Mouse (Mus musculus): Measurements from ENCODE around the gene Synm. TPM values are rescaled to one million over a fixed set of nuclear protein-coding genes. Genes with fewer than 3 reads are reported as not detected.

Synm gene
- polyA plus RNA-seq, 1 experiment from 2014 or later: 0.07 TPM

DNA sequence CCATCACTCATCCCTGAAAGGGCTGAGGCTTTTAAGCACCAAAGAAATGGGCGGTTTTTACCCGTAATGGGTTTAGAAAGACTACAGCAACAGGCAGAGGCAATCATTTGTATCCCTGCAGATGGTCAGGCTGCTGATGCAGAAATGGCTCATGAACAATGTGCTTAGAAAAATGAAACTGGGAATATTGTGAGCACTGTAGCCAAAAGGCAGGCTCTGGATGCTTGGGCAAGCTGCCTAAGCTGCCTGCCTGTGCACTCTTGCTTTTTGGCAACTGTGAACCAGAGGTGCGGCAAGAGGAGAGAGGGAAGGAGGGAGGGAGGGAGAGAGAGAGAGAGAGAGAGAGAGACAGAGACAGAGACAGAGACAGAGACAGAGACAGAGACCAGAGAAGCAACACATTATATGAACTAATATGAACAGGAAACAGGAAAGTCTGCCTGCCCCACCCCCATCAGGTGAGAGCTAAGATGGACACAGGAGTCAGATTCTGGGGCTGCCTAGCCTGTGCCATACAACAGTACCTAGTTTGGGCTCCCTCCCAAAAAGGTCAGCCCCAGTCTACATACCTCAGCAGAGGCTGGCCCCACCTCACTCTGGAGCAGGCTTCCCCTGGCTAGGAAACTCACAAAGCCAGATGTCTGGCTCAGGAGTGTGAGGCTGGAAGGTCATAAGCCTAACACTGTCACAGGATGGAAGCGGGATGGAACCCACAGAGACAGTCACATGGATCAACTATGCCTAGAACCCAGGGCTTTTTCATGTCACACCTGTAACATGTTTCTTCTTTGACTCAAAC lies 9.9 kb downstream of the Synm start:
- Histone ChIP-seq H3K27ac (no peak overlapping the region), H3K4me3 (replicated peaks) (no peak overlapping the region), H3K9ac (no peak overlapping the region), H3K36me3 (no peaks in the 10 kb centered on the region), H3K27me3 (0 out of 2 replicates have a peak, but pooled peaks cover 3% of the 10 kb centered on the region), H3K4me2 (no peak overlapping the region), H3K4me1 (replicated peaks) (no peaks in the 10 kb centered on the region), H3K9me3 (replicated peaks) (no peaks in the 10 kb centered on the region)
- ATAC-seq (ENCODE audit: low read depth) (no peak), DNase-seq (no peak)
- 76% methylated on average over 4 of the region's 4 CpGs for WGBS (ENCODE audit: insufficient replicate concordance)

DNA sequence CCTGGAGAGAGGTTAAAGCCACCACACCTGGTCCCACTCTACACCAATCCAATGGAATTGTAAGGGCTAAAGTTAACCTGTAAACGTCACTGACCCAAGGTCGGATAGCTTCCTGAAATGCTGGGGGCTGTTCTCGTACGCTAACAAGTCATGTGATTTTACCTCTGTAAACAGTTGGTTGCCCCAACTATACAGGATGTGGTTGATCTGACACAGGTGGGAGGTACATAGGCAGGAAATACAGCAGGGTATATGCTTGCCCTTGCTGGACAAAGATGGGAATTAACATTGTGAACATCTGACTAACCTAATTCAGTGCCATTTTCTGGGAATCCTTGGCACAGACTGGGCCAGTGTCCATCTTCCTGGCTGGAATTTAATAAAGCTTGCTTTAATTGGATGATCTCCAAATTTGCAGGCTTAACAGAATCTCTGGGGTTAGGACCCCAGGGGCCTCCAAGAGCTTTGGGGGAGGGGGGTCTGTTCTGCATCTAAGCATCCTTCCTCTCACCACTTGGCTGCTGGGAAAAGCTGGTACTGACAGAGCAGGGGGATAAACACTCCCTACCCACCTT lies 11.7 kb downstream of the Synm start:
- ATAC-seq (ENCODE audit: low read depth) (no peak), DNase-seq (no peak)
- H3K36me3 ChIP-seq: no peaks in the 10 kb centered on the region
- no peak overlapping the region for H3K4me2 ChIP-seq
- H3K27ac ChIP-seq: no peak overlapping the region
- no peak overlapping the region for H3K9ac ChIP-seq
- H3K9me3 ChIP-seq (replicated peaks): no peaks in the 10 kb centered on the region
- WGBS (ENCODE audit: insufficient replicate concordance): 66% methylated on average over 4 of the region's 4 CpGs
- no peak overlapping the region for H3K4me3 ChIP-seq (replicated peaks)
- H3K27me3 ChIP-seq: 0 out of 2 replicates have a peak, but pooled peaks cover 3% of the 10 kb centered on the region
- no peaks in the 10 kb centered on the region; the same call in 1 of the 2 replicates for H3K4me1 ChIP-seq (replicated peaks)

DNA sequence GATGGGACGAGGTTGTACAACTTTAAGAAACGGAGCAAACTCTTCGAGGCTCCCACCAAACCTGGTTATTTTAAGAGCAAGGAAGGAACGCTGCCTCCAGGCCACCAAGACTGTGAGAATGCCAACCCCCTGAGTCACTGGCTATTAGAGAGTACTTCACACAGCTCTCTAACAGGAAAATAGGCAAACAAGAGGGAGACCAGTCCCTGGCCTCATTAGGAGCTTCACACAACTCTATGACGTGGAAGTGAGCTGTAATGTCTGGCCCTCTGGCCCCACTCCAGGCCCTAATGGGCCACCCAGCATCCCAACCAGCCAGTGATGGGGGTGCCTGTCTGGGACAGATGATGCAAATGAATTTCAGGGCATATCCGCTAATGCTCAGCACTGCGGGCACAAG lies 17.8 kb downstream of the Synm start:
- no peak for ATAC-seq (ENCODE audit: low read depth)

GRCm38 (mm10) chr7:67740796-67741195 lies 18.7 kb downstream of the Synm start:
- no peak overlapping the region for H3K4me2 ChIP-seq
- peaks cover 7% of the 10 kb centered on the region for H3K4me1 ChIP-seq (replicated peaks)
- no peaks in the 10 kb centered on the region for H3K27me3 ChIP-seq
- H3K27ac ChIP-seq: no peak overlapping the region
- ATAC-seq (ENCODE audit: low read depth): no peak
- no peak overlapping the region for H3K4me3 ChIP-seq (replicated peaks)
- no peaks in the 10 kb centered on the region for H3K9me3 ChIP-seq (replicated peaks)
- no peaks in the 10 kb centered on the region for H3K36me3 ChIP-seq
- WGBS (ENCODE audit: insufficient replicate concordance): 76% methylated on average over 5 of the region's 5 CpGs
- no peak for DNase-seq
- no peak overlapping the region for H3K9ac ChIP-seq

More for the DNA sequence above, 17.8 kb downstream of the Synm start:
- Histone ChIP-seq H3K27ac (no peak overlapping the region), H3K36me3 (no peaks in the 10 kb centered on the region), H3K4me3 (replicated peaks) (no peak overlapping the region), H3K4me2 (no peak overlapping the region), H3K9ac (no peak overlapping the region), H3K27me3 (no peaks in the 10 kb centered on the region), H3K4me1 (replicated peaks) (peaks cover 7% of the 10 kb centered on the region), H3K9me3 (replicated peaks) (no peaks in the 10 kb centered on the region)
- WGBS (ENCODE audit: insufficient replicate concordance): 66% methylated on average over 7 of the region's 7 CpGs
- DNase-seq: no peak

DNA sequence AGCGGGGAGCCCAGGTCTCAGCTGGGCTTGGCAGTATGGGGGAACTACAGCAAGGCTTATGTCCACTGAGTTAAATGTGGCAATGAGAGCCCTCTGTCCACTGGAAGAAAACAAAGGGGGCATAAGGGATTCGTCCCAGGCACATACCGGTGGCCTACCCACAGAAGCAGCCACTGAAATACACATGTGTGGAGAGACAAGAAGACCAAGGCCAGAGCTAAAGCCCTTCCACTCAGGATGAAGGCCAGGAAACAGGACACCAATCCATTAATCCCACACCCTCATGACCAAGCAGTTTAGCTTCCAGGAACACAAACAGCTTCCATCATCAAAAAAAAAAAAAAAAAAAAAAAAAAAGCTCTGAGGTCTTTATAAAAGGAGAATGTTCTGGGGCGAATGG lies 19.2 kb downstream of the Synm start:
- no peaks in the 10 kb centered on the region for H3K36me3 ChIP-seq
- H3K27me3 ChIP-seq: no peaks in the 10 kb centered on the region
- no peak overlapping the region for H3K4me3 ChIP-seq (replicated peaks)
- ATAC-seq (ENCODE audit: low read depth): no peak
- peaks cover 7% of the 10 kb centered on the region for H3K4me1 ChIP-seq (replicated peaks)
- no peak for DNase-seq
- WGBS (ENCODE audit: insufficient replicate concordance): 79% methylated on average over 4 of the region's 4 CpGs
- H3K4me2 ChIP-seq: no peak overlapping the region
- H3K9ac ChIP-seq: no peak overlapping the region
- no peaks in the 10 kb centered on the region for H3K9me3 ChIP-seq (replicated peaks)
- no peak overlapping the region for H3K27ac ChIP-seq

- Histone ChIP-seq H3K9me3 (replicated peaks) (no peaks in the 10 kb centered on the region), H3K27me3 (no peaks in the 10 kb centered on the region), H3K4me2 (no peak overlapping the region), H3K4me3 (replicated peaks) (no peak overlapping the region), H3K9ac (no peak overlapping the region), H3K4me1 (replicated peaks) (no peaks in the 10 kb centered on the region), H3K27ac (no peak overlapping the region), H3K36me3 (no peaks in the 10 kb centered on the region)
- DNase-seq: no peak
- no peak for ATAC-seq (ENCODE audit: low read depth)
- WGBS (ENCODE audit: insufficient replicate concordance): 67% methylated on average over 4 of the region's 4 CpGs
Observed at GRCm38 (mm10) chr7:67732276-67732675, 27.3 kb downstream of the Synm start.

- Histone ChIP-seq H3K9me3 (replicated peaks) (no peaks in the 10 kb centered on the region), H3K27ac (no peak overlapping the region)
- ATAC-seq (ENCODE audit: low read depth): no peak
Observed at GRCm38 (mm10) chr7:67730431-67731110, 29.0 kb downstream of the Synm start.

DNA sequence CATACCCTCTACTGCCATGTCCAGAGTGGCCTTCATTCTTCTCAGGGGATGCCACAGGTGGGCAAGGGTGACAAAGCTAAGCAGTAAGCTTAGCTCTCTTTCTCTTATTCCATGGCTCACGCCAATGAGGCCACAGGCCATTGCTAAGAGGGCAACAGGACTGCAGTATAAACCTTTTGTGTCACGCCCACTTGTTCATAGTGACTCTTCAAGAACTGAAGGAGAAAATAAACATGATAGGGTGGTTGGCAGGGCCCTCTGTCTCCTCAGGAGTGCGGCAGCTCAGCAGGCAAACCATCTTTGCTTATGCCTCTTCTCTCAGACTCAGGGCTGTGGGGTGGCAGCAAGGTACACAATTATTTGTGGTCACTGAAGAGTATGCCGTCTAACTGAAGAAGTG lies 30.7 kb downstream of the Synm start:
- Histone ChIP-seq H3K9me3 (replicated peaks) (no peaks in the 10 kb centered on the region), H3K36me3 (no peaks in the 10 kb centered on the region), H3K9ac (no peak overlapping the region), H3K4me1 (replicated peaks) (no peaks in the 10 kb centered on the region), H3K27ac (no peak overlapping the region), H3K27me3 (no peaks in the 10 kb centered on the region), H3K4me2 (no peak overlapping the region), H3K4me3 (replicated peaks) (no peak overlapping the region)
- WGBS (ENCODE audit: insufficient replicate concordance): 78% methylated on average over 4 of the region's 4 CpGs
- ATAC-seq (ENCODE audit: low read depth) (no peak), DNase-seq (no peak)

More at GRCm38 (mm10) chr7:67730431-67731110, 29.0 kb downstream of the Synm start:
- Histone ChIP-seq H3K36me3 (no peaks in the 10 kb centered on the region), H3K4me2 (no peak overlapping the region), H3K27me3 (no peaks in the 10 kb centered on the region), H3K4me3 (replicated peaks) (no peak overlapping the region), H3K4me1 (replicated peaks) (no peaks in the 10 kb centered on the region), H3K9ac (no peak overlapping the region)
- DNase-seq: no peak
- WGBS (ENCODE audit: insufficient replicate concordance): 54% methylated on average over 5 of the region's 5 CpGs

DNA sequence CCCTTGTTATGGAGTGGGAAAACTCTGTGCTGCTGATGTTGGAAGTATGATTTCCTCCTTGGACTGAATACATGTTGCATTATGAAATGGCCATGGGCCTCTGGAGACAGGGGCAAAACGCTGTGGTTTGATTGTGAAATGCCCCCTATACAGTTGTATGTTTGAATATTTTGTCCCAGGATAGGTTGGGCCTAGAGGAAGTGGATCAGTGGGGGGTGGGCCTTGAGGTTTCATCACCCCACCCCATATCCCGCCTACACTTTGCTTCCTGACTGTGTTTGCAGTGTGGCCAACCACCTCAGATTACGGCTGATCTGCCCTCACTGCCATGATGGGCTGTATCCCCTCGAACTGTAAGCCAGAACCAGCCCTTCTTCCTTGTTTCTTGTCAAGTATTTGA lies 31.3 kb downstream of the Synm start:
- Histone ChIP-seq H3K9ac (no peak overlapping the region), H3K4me1 (replicated peaks) (no peaks in the 10 kb centered on the region), H3K27me3 (no peaks in the 10 kb centered on the region), H3K9me3 (replicated peaks) (no peaks in the 10 kb centered on the region), H3K4me3 (replicated peaks) (no peak overlapping the region), H3K4me2 (no peak overlapping the region), H3K36me3 (no peaks in the 10 kb centered on the region), H3K27ac (no peak overlapping the region)
- WGBS (ENCODE audit: insufficient replicate concordance): 64% methylated on average over 4 of the region's 4 CpGs
- ATAC-seq (ENCODE audit: low read depth) (no peak), DNase-seq (no peak)

GRCm38 (mm10) chr7:67725016-67725415 lies 34.5 kb downstream of the Synm start:
- DNase-seq: no peak
- WGBS (ENCODE audit: insufficient replicate concordance): 83% methylated on average over 9 of the region's 9 CpGs
- Histone ChIP-seq H3K36me3 (no peaks in the 10 kb centered on the region), H3K9ac (no peak overlapping the region), H3K9me3 (replicated peaks) (no peaks in the 10 kb centered on the region), H3K4me2 (no peak overlapping the region), H3K4me3 (replicated peaks) (no peak overlapping the region), H3K27me3 (no peaks in the 10 kb centered on the region), H3K27ac (no peak overlapping the region), H3K4me1 (replicated peaks) (no peaks in the 10 kb centered on the region)
- ATAC-seq (ENCODE audit: low read depth): no peak

DNA sequence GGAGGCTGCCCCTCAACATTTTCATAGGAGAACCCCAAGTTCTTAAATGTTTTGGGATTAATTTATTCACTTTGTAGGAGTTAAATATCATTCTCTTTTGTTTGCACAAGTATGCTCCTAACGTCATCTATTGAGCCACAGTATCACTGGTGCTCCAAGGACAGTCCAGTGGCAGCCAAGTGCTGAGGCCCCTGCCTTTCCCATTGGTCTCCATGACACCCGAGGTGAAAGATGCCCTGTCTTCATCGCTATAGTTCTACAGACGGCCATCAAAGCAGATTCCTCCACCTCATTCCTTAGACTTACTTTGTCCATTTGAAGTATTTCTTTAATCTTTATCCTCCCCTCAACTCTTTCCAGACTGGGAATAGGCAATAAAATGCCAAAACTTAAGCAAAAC lies 35.0 kb downstream of the Synm start:
- Histone ChIP-seq H3K4me3 (replicated peaks) (no peak overlapping the region), H3K36me3 (no peaks in the 10 kb centered on the region), H3K9me3 (replicated peaks) (no peaks in the 10 kb centered on the region), H3K9ac (no peak overlapping the region), H3K27ac (no peak overlapping the region), H3K4me1 (replicated peaks) (no peaks in the 10 kb centered on the region), H3K4me2 (no peak overlapping the region), H3K27me3 (no peaks in the 10 kb centered on the region)
- DNase-seq (no peak), ATAC-seq (ENCODE audit: low read depth) (no peak)
- 70% methylated on average over 4 of the region's 4 CpGs for WGBS (ENCODE audit: insufficient replicate concordance)

Measured in liver, embryonic 13.5 days (tissue).